Mouse (Mus musculus): ENCODE results near the gene Peg3. TPM values are rescaled to one million over a fixed set of nuclear protein-coding genes. Genes with fewer than 3 reads are reported as not detected.
A peak's percentile ranks its signal among the peaks of the same experiment; 100 is the strongest.

Peg3 gene
- polyA plus RNA-seq, 2 experiments: 19.3 to 32.5 TPM

- no peak within 1 kb of the TSS for H3K9ac ChIP-seq (replicated peaks)
- H3K36me3 ChIP-seq (replicated peaks; ENCODE audit: control insufficient read depth, insufficient read depth, low read depth): no peaks in the 10 kb centered on the region
- ATAC-seq (ENCODE audit: insufficient read depth): peak; percentile 84
- WGBS (ENCODE audit: insufficient replicate concordance): 8% methylated on average over 32 of the region's 32 CpGs
- no peaks in the 10 kb centered on the region for H3K9me3 ChIP-seq (ENCODE audit: control insufficient read depth, low read length)
- H3K4me2 ChIP-seq (ENCODE audit: low read depth): peak within 1 kb of the TSS; percentile 38
- H3K27ac ChIP-seq: no peak within 1 kb of the TSS
- DNase-seq (ENCODE audit: low read depth in 3 of 3, low spot score in 3 of 3): peak; percentile 20 to 28 (median 24)
- no peaks in the 10 kb centered on the region for H3K4me1 ChIP-seq (replicated peaks; ENCODE audit: control insufficient read depth in 2 of 2, insufficient read depth in 2 of 2, low read length in 1 of 2)
- peak within 1 kb of the TSS; percentile 29 to 58 for H3K4me3 ChIP-seq (ENCODE audit: insufficient read depth in 1 of 2, low read depth in 2 of 2, low read length in 2 of 2)
- no peaks in the 10 kb centered on the region for H3K27me3 ChIP-seq (ENCODE audit: control insufficient read depth, insufficient read depth, low read length)
- TF ChIP-seq CTCF (IDR thresholded peaks at IDR 0.05; ENCODE audit: low read depth) (no peak), EP300 (IDR thresholded peaks at IDR 0.05; ENCODE audit: low read depth) (no peak)
Observed at GRCm38 (mm10) chr7:6696241-6697045, 33.8 kb downstream of the Peg3 start, which contains the start of gene Zim1. Gene Zim1, minus strand, starts transcription at chr7:6696450.

- H3K27ac ChIP-seq: no peak overlapping the region
- DNase-seq (ENCODE audit: low read depth in 3 of 3, low spot score in 3 of 3) (no peak), ATAC-seq (ENCODE audit: insufficient read depth) (no peak)
- no peaks in the 10 kb centered on the region for H3K36me3 ChIP-seq (replicated peaks; ENCODE audit: control insufficient read depth, insufficient read depth, low read depth)
- WGBS (ENCODE audit: insufficient replicate concordance): 77% methylated on average over 6 of the region's 6 CpGs
- H3K4me1 ChIP-seq (replicated peaks; ENCODE audit: control insufficient read depth in 2 of 2, insufficient read depth in 2 of 2, low read length in 1 of 2): no peaks in the 10 kb centered on the region
- no peak overlapping the region for H3K4me2 ChIP-seq (ENCODE audit: low read depth)
- H3K9me3 ChIP-seq (ENCODE audit: control insufficient read depth, low read length): no peaks in the 10 kb centered on the region
- TF ChIP-seq EP300 (IDR thresholded peaks at IDR 0.05; ENCODE audit: low read depth) (no peak), CTCF (IDR thresholded peaks at IDR 0.05; ENCODE audit: low read depth) (no peak)
- H3K27me3 ChIP-seq (ENCODE audit: control insufficient read depth, insufficient read depth, low read length): no peaks in the 10 kb centered on the region
- H3K4me3 ChIP-seq (ENCODE audit: insufficient read depth in 1 of 2, low read depth in 2 of 2, low read length in 2 of 2): no peak overlapping the region
- H3K9ac ChIP-seq (replicated peaks): no peak overlapping the region
Observed at GRCm38 (mm10) chr7:6685511-6685910, 44.7 kb downstream of the Peg3 start.

GRCm38 (mm10) chr7:6666726-6667125 lies 63.5 kb downstream of the Peg3 start:
- DNase-seq (ENCODE audit: low read depth in 3 of 3, low spot score in 3 of 3) (no peak), ATAC-seq (ENCODE audit: insufficient read depth) (no peak)
- Histone ChIP-seq H3K4me1 (replicated peaks; ENCODE audit: control insufficient read depth in 2 of 2, insufficient read depth in 2 of 2, low read length in 1 of 2) (no peaks in the 10 kb centered on the region), H3K27me3 (ENCODE audit: control insufficient read depth, insufficient read depth, low read length) (no peaks in the 10 kb centered on the region), H3K4me3 (ENCODE audit: insufficient read depth in 1 of 2, low read depth in 2 of 2, low read length in 2 of 2) (no peak overlapping the region), H3K4me2 (ENCODE audit: low read depth) (no peak overlapping the region), H3K27ac (no peak overlapping the region), H3K9me3 (ENCODE audit: control insufficient read depth, low read length) (no peaks in the 10 kb centered on the region), H3K36me3 (replicated peaks; ENCODE audit: control insufficient read depth, insufficient read depth, low read depth) (no peaks in the 10 kb centered on the region), H3K9ac (replicated peaks) (no peak overlapping the region)
- TF ChIP-seq EP300 (IDR thresholded peaks at IDR 0.05; ENCODE audit: low read depth) (no peak), CTCF (IDR thresholded peaks at IDR 0.05; ENCODE audit: low read depth) (no peak)
- WGBS (ENCODE audit: insufficient replicate concordance): 56% methylated on average over 3 of the region's 3 CpGs

GRCm38 (mm10) chr7:6663430-6663829 lies 66.8 kb downstream of the Peg3 start:
- TF ChIP-seq EP300 (IDR thresholded peaks at IDR 0.05; ENCODE audit: low read depth): no peak
- ATAC-seq (ENCODE audit: insufficient read depth) (no peak), DNase-seq (ENCODE audit: low read depth in 3 of 3, low spot score in 3 of 3) (no peak)
- Histone ChIP-seq H3K9me3 (ENCODE audit: control insufficient read depth, low read length) (no peaks in the 10 kb centered on the region), H3K9ac (replicated peaks) (no peak overlapping the region), H3K4me3 (ENCODE audit: insufficient read depth in 1 of 2, low read depth in 2 of 2, low read length in 2 of 2) (no peak overlapping the region), H3K36me3 (replicated peaks; ENCODE audit: control insufficient read depth, insufficient read depth, low read depth) (no peaks in the 10 kb centered on the region), H3K4me1 (replicated peaks; ENCODE audit: control insufficient read depth in 2 of 2, insufficient read depth in 2 of 2, low read length in 1 of 2) (no peaks in the 10 kb centered on the region), H3K27ac (no peak overlapping the region), H3K27me3 (ENCODE audit: control insufficient read depth, insufficient read depth, low read length) (no peaks in the 10 kb centered on the region), H3K4me2 (ENCODE audit: low read depth) (no peak overlapping the region)
- 65% methylated on average over 7 of the region's 7 CpGs for WGBS (ENCODE audit: insufficient replicate concordance)

- no peak for ATAC-seq (ENCODE audit: insufficient read depth)
- Histone ChIP-seq H3K9me3 (ENCODE audit: control insufficient read depth, low read length) (no peaks in the 10 kb centered on the region), H3K27me3 (ENCODE audit: control insufficient read depth, insufficient read depth, low read length) (no peaks in the 10 kb centered on the region), H3K4me3 (ENCODE audit: insufficient read depth in 1 of 2, low read depth in 2 of 2, low read length in 2 of 2) (no peak overlapping the region), H3K9ac (replicated peaks) (no peak overlapping the region), H3K4me2 (ENCODE audit: low read depth) (no peak overlapping the region), H3K4me1 (replicated peaks; ENCODE audit: control insufficient read depth in 2 of 2, insufficient read depth in 2 of 2, low read length in 1 of 2) (no peaks in the 10 kb centered on the region), H3K36me3 (replicated peaks; ENCODE audit: control insufficient read depth, insufficient read depth, low read depth) (no peaks in the 10 kb centered on the region), H3K27ac (no peak overlapping the region)
- no peak for DNase-seq (ENCODE audit: low read depth in 3 of 3, low spot score in 3 of 3)
- WGBS (ENCODE audit: insufficient replicate concordance): 17% methylated on average over 2 of the region's 2 CpGs
- no peak for TF ChIP-seq EP300 (IDR thresholded peaks at IDR 0.05; ENCODE audit: low read depth)
- peak; percentile 33; the same call in 1 of the 2 replicates for TF ChIP-seq CTCF (IDR thresholded peaks at IDR 0.05; ENCODE audit: low read depth)
Observed at GRCm38 (mm10) chr7:6659605-6660004, 70.6 kb downstream of the Peg3 start.
